ENCODE assay signal across 11 mouse cellular contexts in genomic region chr4:120848909-120849308, GRCm38 (mm10).
"Had no signal": no experiment of that assay in that cellular context is flagged by ENCODE, and none has a peak within 500 bp of the region (broad histone marks: within the 10 kb centered on the region; RNA-seq: fewer than 3 reads in every experiment).

No protein-coding gene starts in this region.

- DNase-seq: retina, postnatal 1 day; right cerebral cortex, postnatal 14 days; right cerebral cortex, postnatal 25 days; right cerebral cortex, postnatal 4 days; spleen, adult 18-20 months; thymus, adult 18-20 months; thymus, adult 2 months; thymus, postnatal 14 days; thymus, postnatal 25 days; thymus, postnatal 36 days; thymus, postnatal 4 days had no signal
